In the genomic region with DNA sequence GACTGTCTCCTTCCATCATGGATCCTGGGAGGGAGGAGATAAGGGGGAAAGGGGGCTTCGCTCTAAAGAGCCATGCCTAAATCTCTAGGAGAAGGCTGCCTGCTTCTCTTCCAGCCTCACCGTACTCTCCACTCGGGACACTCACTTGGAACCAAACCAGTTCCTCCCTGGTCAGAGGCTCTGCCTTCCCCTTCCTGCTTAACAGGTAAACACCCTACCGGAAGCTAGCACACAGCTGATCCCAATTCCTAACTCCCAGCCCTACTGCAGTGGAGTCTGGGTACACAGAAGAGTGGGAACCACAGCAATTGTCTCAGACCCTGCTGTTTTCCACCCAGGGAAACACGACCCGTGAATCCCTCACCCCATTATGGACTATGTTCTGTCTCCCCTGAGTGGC, we compare ENCODE assay signal across 25 mouse cellular contexts. TPM values are rescaled to one million over a fixed set of nuclear protein-coding genes. Genes with fewer than 3 reads are reported as not detected.
DNase-seq lines count a peak whose midpoint lies in the region; ATAC-seq and TF ChIP-seq lines count a peak whose summit lies in the region.
"Had no signal": no experiment of that assay in that cellular context is flagged by ENCODE, and none has a peak within 500 bp of the region (broad histone marks: within the 10 kb centered on the region; RNA-seq: fewer than 3 reads in every experiment).

No protein-coding gene starts in this region.

- H3K27me3 ChIP-seq in heart, adult 2 months (ENCODE audit: control insufficient read depth, insufficient read depth, low read length), result no peaks in the 10 kb centered on the region
- H3K27me3 ChIP-seq in heart, embryonic 11.5 days (ENCODE audit: control insufficient read depth, insufficient read depth, low read length), result no peaks in the 10 kb centered on the region
- no peaks in the 10 kb centered on the region for H3K27me3 ChIP-seq in kidney, adult 2 months (replicated peaks; ENCODE audit: control insufficient read depth, insufficient read depth, low read length)
- H3K27me3 ChIP-seq in embryonic facial prominence, embryonic 10.5 days (replicated peaks; ENCODE audit: low read depth, poor library complexity, severe bottlenecking), result 0 out of 2 replicates have a peak, but pooled peaks cover 4% of the 10 kb centered on the region
- H3K27me3 ChIP-seq: stomach, embryonic 15.5 days had no signal

- TF ChIP-seq CTCF in heart, adult 2 months (IDR thresholded peaks at IDR 0.05), result no peak
- no peak for TF ChIP-seq CTCF in kidney, adult 2 months (conservative IDR thresholded peaks at IDR 0.05; ENCODE audit: insufficient read depth, insufficient read length, low read depth, low read length)

- DNase-seq in heart, adult 2 months, result peak; percentile 41 to 45
- peak; percentile 33 for DNase-seq in kidney, adult 2 months
- no peak for DNase-seq in kidney, adult 8-10 months
- no peak for DNase-seq in embryonic facial prominence, embryonic 10.5 days (ENCODE audit: low spot score)
- DNase-seq in retina, embryonic 14.5 days (ENCODE audit: low spot score), result no peak
- DNase-seq in layer of hippocampus, postnatal 36 days, result no peak
- DNase-seq: adrenal gland, adult 8-10 months; kidney, adult 9 months; layer of hippocampus, adult 9-11 months; liver, postnatal 0 days; thymus, adult 2 months had no signal

- no peak overlapping the region for H3K4me3 ChIP-seq in heart, adult 2 months
- H3K4me3 ChIP-seq in heart, embryonic 11.5 days (ENCODE audit: low read depth, low read length), result no peak overlapping the region
- H3K4me3 ChIP-seq in kidney, adult 2 months (ENCODE audit: insufficient read depth, low read depth, low read length), result no peak overlapping the region
- H3K4me3 ChIP-seq in brown adipose tissue, adult 24 weeks (ENCODE audit: insufficient read depth, low read depth, low read length), result no peak overlapping the region
- no peak overlapping the region for H3K4me3 ChIP-seq in embryonic facial prominence, embryonic 10.5 days
- H3K4me3 ChIP-seq: limb, embryonic 10.5 days; midbrain, embryonic 12.5 days; stomach, embryonic 15.5 days had no signal

- H3K79me2 ChIP-seq in heart, adult 2 months (replicated peaks; ENCODE audit: control insufficient read depth, insufficient read depth, low read length), result no peaks in the 10 kb centered on the region

- H3K36me3 ChIP-seq in heart, adult 2 months (ENCODE audit: control insufficient read depth, insufficient read depth, low read length), result no peaks in the 10 kb centered on the region
- no peaks in the 10 kb centered on the region for H3K36me3 ChIP-seq in heart, embryonic 11.5 days (ENCODE audit: control insufficient read depth, insufficient read depth, low read length)
- no peaks in the 10 kb centered on the region for H3K36me3 ChIP-seq in kidney, adult 2 months (ENCODE audit: control insufficient read depth, insufficient read depth, low read length)
- no peaks in the 10 kb centered on the region for H3K36me3 ChIP-seq in embryonic facial prominence, embryonic 10.5 days (replicated peaks)
- H3K36me3 ChIP-seq: limb, embryonic 10.5 days; midbrain, embryonic 12.5 days; stomach, embryonic 15.5 days had no signal

- intact Hi-C loops in heart, adult 2 months (cut with DNase I), result no loop called here

- H3K9ac ChIP-seq in heart, adult 2 months (ENCODE audit: low read depth, low read length), result no peak overlapping the region
- H3K9ac ChIP-seq in heart, embryonic 11.5 days (ENCODE audit: low read depth, low read length), result no peak overlapping the region
- H3K9ac ChIP-seq: liver, postnatal 0 days; midbrain, embryonic 12.5 days; stomach, embryonic 15.5 days had no signal

- H3K27ac ChIP-seq in heart, adult 2 months, result peak overlapping the region; percentile 87
- no peak overlapping the region for H3K27ac ChIP-seq in heart, embryonic 11.5 days (ENCODE audit: low read depth, low read length)
- H3K27ac ChIP-seq in kidney, adult 2 months (ENCODE audit: insufficient read depth, low read depth, low read length), result no peak overlapping the region
- H3K27ac ChIP-seq in brown adipose tissue, adult 24 weeks (replicated peaks; ENCODE audit: low read depth, low read length), result peak overlapping the region; percentile 69
- H3K27ac ChIP-seq in embryonic facial prominence, embryonic 10.5 days (replicated peaks), result peak overlapping the region; percentile 11; the same call in 1 of the 2 replicates
- H3K27ac ChIP-seq: limb, embryonic 10.5 days; midbrain, embryonic 12.5 days; stomach, embryonic 15.5 days had no signal

- TF ChIP-seq POLR2A in heart, adult 2 months (IDR thresholded peaks at IDR 0.05; ENCODE audit: insufficient read depth, low read depth, low read length), result 0 out of 2 replicates have a peak, but pooled peaks have one; percentile 27
- no peak for TF ChIP-seq POLR2A in kidney, adult 2 months (IDR thresholded peaks at IDR 0.05; ENCODE audit: low read depth, low read length)

- 44% methylated on average over 6 of the region's 6 CpGs for WGBS in heart, adult 2 months
- 53% methylated on average over 6 of the region's 6 CpGs for WGBS in heart, embryonic 11.5 days (ENCODE audit: insufficient replicate concordance)
- 63% methylated on average over 6 of the region's 6 CpGs for WGBS in kidney, adult 2 months
- 62% methylated on average over 6 of the region's 6 CpGs for WGBS in embryonic facial prominence, embryonic 10.5 days

- H3K9me3 ChIP-seq in heart, embryonic 11.5 days (replicated peaks; ENCODE audit: control insufficient read depth, low read length), result no peaks in the 10 kb centered on the region
- H3K9me3 ChIP-seq in embryonic facial prominence, embryonic 10.5 days, result no peaks in the 10 kb centered on the region
- H3K9me3 ChIP-seq: limb, embryonic 10.5 days; midbrain, embryonic 12.5 days; stomach, embryonic 15.5 days had no signal

- ATAC-seq in heart, embryonic 11.5 days (replicated peaks; ENCODE audit: insufficient number of reproducible peaks, low FRiP score, low TSS enrichment), result no peak
- ATAC-seq: inflammation-experienced regulatory T-cells, adult 6 months; liver, postnatal 0 days had no signal

- H3K4me1 ChIP-seq in heart, adult 2 months (ENCODE audit: control insufficient read depth, insufficient read depth, low read length), result peaks cover 3% of the 10 kb centered on the region
- peaks cover 13% of the 10 kb centered on the region; the same call in 1 of the 2 replicates for H3K4me1 ChIP-seq in heart, embryonic 11.5 days (ENCODE audit: control insufficient read depth, insufficient read depth, low read length)
- H3K4me1 ChIP-seq in kidney, adult 2 months (ENCODE audit: control insufficient read depth, insufficient read depth, low read length), result no peaks in the 10 kb centered on the region
- H3K4me1 ChIP-seq in brown adipose tissue, adult 24 weeks (ENCODE audit: control insufficient read depth, insufficient read depth, insufficient read length, low read length), result peaks cover 7% of the 10 kb centered on the region
- H3K4me1 ChIP-seq in embryonic facial prominence, embryonic 10.5 days, result peaks cover 42% of the 10 kb centered on the region
- H3K4me1 ChIP-seq: midbrain, embryonic 12.5 days had no signal

- no peak overlapping the region for H3K4me2 ChIP-seq in heart, embryonic 11.5 days
- H3K4me2 ChIP-seq: midbrain, embryonic 12.5 days; stomach, embryonic 15.5 days had no signal

- TF ChIP-seq EP300 in heart, adult 2 months (IDR thresholded peaks at IDR 0.05; ENCODE audit: insufficient read depth, low read depth, low read length), result 0 out of 2 replicates have a peak, but pooled peaks have one; percentile 29

RNA-seq across cellular contexts. Expression of gene Gm17364, which starts 22.1 kb away (rescaled TPM):
- not detected for total RNA-seq in heart, adult 2 months (2021)
- polyA plus RNA-seq in heart, adult 2 months (2012; rRNA removed), result not detected in 2 replicates
- not detected in 2 replicates for polyA plus RNA-seq in heart, embryonic 11.5 days (2014; fragmentation: Nextera tagmentation; extraction: Ambion mirVana)
- not detected in 2 replicates for polyA plus RNA-seq in kidney, adult 2 months (2012; rRNA removed)
- polyA plus RNA-seq in brown adipose tissue, adult 24 weeks (2012; ENCODE audit: insufficient read depth, insufficient read length, missing spikeins), result not detected in 2 replicates
- not detected in 2 replicates for polyA plus RNA-seq in embryonic facial prominence, embryonic 10.5 days (2016; fragmentation: Nextera tagmentation; extraction: Ambion mirVana)
- total RNA-seq in layer of hippocampus, postnatal 36 days (2021), result not detected
- total RNA-seq: adrenal gland, adult 8-10 months; gastrocnemius, postnatal 4 days; left cerebral cortex, adult 8-10 months; liver, adult 2 months; megakaryocyte progenitor cell, adult 5-6 weeks; neutrophil, adult 5-6 weeks had no signal
- polyA plus RNA-seq: forebrain, embryonic 11.5 days; heart, postnatal 0 days; inflammation-experienced regulatory T-cells, adult 6 months; limb, embryonic 10.5 days; liver, adult 2 months; liver, postnatal 0 days; midbrain, embryonic 12.5 days; stomach, embryonic 15.5 days; thymus, adult 2 months; urinary bladder, adult 2 months had no signal

RNA-seq across cellular contexts. Expression of gene Smim13, which starts 46.2 kb away (rescaled TPM):
- total RNA-seq in heart, adult 2 months (2021), result 10 to 100 TPM; 23.0 to 27.6 TPM
- polyA plus RNA-seq in heart, adult 2 months (2012; rRNA removed), result 9.0 and 19.7 TPM in 2 replicates
- polyA plus RNA-seq in heart, embryonic 11.5 days (2014; fragmentation: Nextera tagmentation; extraction: Ambion mirVana), result 8.7 and 12.9 TPM in 2 replicates
- 3.0 and 3.7 TPM in 2 replicates for polyA plus RNA-seq in kidney, adult 2 months (2012; rRNA removed)
- 6.3 and 7.3 TPM in 2 replicates for polyA plus RNA-seq in brown adipose tissue, adult 24 weeks (2012; ENCODE audit: insufficient read depth, insufficient read length, missing spikeins)
- 11.3 and 12.1 TPM in 2 replicates for polyA plus RNA-seq in embryonic facial prominence, embryonic 10.5 days (2016; fragmentation: Nextera tagmentation; extraction: Ambion mirVana)
- total RNA-seq in layer of hippocampus, postnatal 36 days (2021), result 100 to 1,000 TPM; 140 to 159 TPM

Comparison
In these comparisons a context has a peak if more than half of its experiments do, and no peak if none do; other contexts are left out.
1. DNase-seq: peak in heart, adult 2 months (2 of 2) and kidney, adult 2 months (single experiment); none in kidney, adult 8-10 months (0 of 2), embryonic facial prominence, embryonic 10.5 days (single experiment), retina, embryonic 14.5 days (single experiment) and layer of hippocampus, postnatal 36 days (0 of 2).
2. H3K27ac ChIP-seq: peak in heart, adult 2 months (single experiment), brown adipose tissue, adult 24 weeks (single experiment) and embryonic facial prominence, embryonic 10.5 days (single experiment); none in heart, embryonic 11.5 days (single experiment) and kidney, adult 2 months (single experiment).